Mouse (Mus musculus) cortical plate, adult 2 months (tissue): Measurements from ENCODE around the gene Cchcr1.

Experiments
- CTCF ChIP-seq: fragments of 200-500 bp; IDR thresholded peaks from 2 replicates; pipeline ENCODE4 v1.5.1; 2011; ENCODE audit warnings: mild to moderate bottlenecking, control low read depth, low read length; ENCODE audit not compliant: insufficient read depth; ENCODE audit errors: extremely low read depth
- POLR2A ChIP-seq: fragments of 200-500 bp; IDR thresholded peaks from 2 replicates; pipeline ENCODE4 v1.6.1; 2011; ENCODE audit warnings: mild to moderate bottlenecking, low read length, control low read depth; ENCODE audit not compliant: insufficient read depth; ENCODE audit errors: extremely low read depth

- TF ChIP-seq POLR2A (no peak), CTCF (no peak)
Measured at GRCm38 (mm10) chr17:35538476-35538875, 21.6 kb downstream of the Cchcr1 start.
